Mouse (Mus musculus) G1E (cell line): ENCODE measurements around the gene Jag2.

Source experiments
- CTCF ChIP-seq: IDR thresholded peaks from 2 replicates; pipeline ENCODE4 v1.5.1; 2012; ENCODE audit warnings: low read depth, low read length, inconsistent platforms, mixed read lengths
- GATA1 ChIP-seq: IDR thresholded peaks from 2 replicates; pipeline ENCODE4 v1.6.1; 2012; ENCODE audit warnings: borderline replicate concordance, low read length, inconsistent platforms, mixed read lengths
- POLR2AphosphoS5 ChIP-seq: IDR thresholded peaks from 2 replicates; pipeline ENCODE4 v1.6.1; 2012; ENCODE audit warnings: low read depth, low read length, inconsistent platforms; ENCODE audit not compliant: insufficient replicate concordance
- TAL1 ChIP-seq: conservative IDR thresholded peaks from 2 replicates; pipeline ENCODE4 v1.6.1; 2012; ENCODE audit warnings: low read depth, low read length, inconsistent platforms, mixed read lengths

- TF ChIP-seq CTCF, result no peak
- no peak for TF ChIP-seq GATA1
- TF ChIP-seq POLR2AphosphoS5, result no peak
- no peak for TF ChIP-seq TAL1
These were observed 23.5 kb upstream of the Jag2 start for GRCm38 (mm10) chr12:112952926-112953565.
